9 mouse cellular contexts compared by ENCODE assay signal in the genomic region with DNA sequence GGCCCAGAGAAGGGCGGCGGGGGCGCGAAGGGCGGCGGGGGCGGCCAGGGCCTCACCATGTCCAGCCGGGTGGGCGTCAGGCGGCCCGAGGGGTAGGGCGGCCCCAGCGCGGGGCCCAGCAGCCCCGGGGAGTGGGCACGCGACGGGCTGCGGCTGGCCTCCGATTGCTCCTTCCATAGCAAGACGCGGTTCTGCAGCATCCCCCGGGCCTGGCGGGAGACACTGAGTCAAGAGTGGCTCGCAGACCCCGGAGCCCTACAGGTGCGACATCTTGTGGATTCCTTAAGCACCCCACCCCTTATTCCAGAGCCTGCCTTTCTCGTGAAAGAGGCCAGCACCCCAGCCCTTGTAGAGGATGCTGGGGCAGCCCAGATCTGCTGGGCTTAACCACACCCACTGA. TPM values are rescaled to one million over a fixed set of nuclear protein-coding genes. Genes with fewer than 3 reads are reported as not detected.
DNase-seq lines count a peak whose midpoint lies in the region; ATAC-seq and TF ChIP-seq lines count a peak whose summit lies in the region.
"Had no signal": no experiment of that assay in that cellular context is flagged by ENCODE, and none has a peak within 500 bp of the region (broad histone marks: within the 10 kb centered on the region; RNA-seq: fewer than 3 reads in every experiment).

No protein-coding gene starts in this region.

- DNase-seq in heart, postnatal 10 days = no peak
- DNase-seq in right cerebral cortex, adult 2 months (ENCODE audit: low spot score in 2 of 2) = no peak
- no peak for DNase-seq in frontal cortex, postnatal 10 days (ENCODE audit: low spot score in 2 of 2)
- no peak for DNase-seq in layer of hippocampus, adult 9-10 months (ENCODE audit: low spot score)
- DNase-seq: cerebellum, postnatal 25 days had no signal

- intact Hi-C loops in heart, postnatal 10 days (cut with DNase I) = no loop called here

- H3K27ac ChIP-seq in heart, embryonic 11.5 days (ENCODE audit: low read depth, low read length) = peak overlapping the region; percentile 54
- H3K27ac ChIP-seq in forebrain, embryonic 15.5 days (replicated peaks) = no peak overlapping the region
- H3K27ac ChIP-seq in liver, embryonic 16.5 days (ENCODE audit: low read length) = no peak overlapping the region

- TF ChIP-seq CTCF in E14TG2a.4 (conservative IDR thresholded peaks at IDR 0.05; ENCODE audit: low read length) = no peak

- H3K9me3 ChIP-seq in heart, embryonic 11.5 days (replicated peaks; ENCODE audit: control insufficient read depth, low read length) = no peaks in the 10 kb centered on the region
- no peaks in the 10 kb centered on the region for H3K9me3 ChIP-seq in E14TG2a.4 (ENCODE audit: low read length)
- H3K9me3 ChIP-seq in forebrain, embryonic 15.5 days = no peaks in the 10 kb centered on the region
- H3K9me3 ChIP-seq in liver, embryonic 16.5 days (replicated peaks; ENCODE audit: control insufficient read depth, low read length) = no peaks in the 10 kb centered on the region

- H3K4me3 ChIP-seq in heart, embryonic 11.5 days (ENCODE audit: low read depth, low read length) = peak overlapping the region; percentile 63
- peak overlapping the region; percentile 82 for H3K4me3 ChIP-seq in E14TG2a.4 (replicated peaks; ENCODE audit: low read length)
- H3K4me3 ChIP-seq in forebrain, embryonic 15.5 days = peak overlapping the region; percentile 68
- peak overlapping the region; percentile 52 for H3K4me3 ChIP-seq in liver, embryonic 16.5 days (ENCODE audit: low read depth, low read length)

- peaks cover 56% of the 10 kb centered on the region for H3K27me3 ChIP-seq in heart, embryonic 11.5 days (ENCODE audit: control insufficient read depth, insufficient read depth, low read length)
- H3K27me3 ChIP-seq in E14TG2a.4 (ENCODE audit: insufficient read depth, low read length) = peaks cover 61% of the 10 kb centered on the region
- peaks cover 27% of the 10 kb centered on the region for H3K27me3 ChIP-seq in forebrain, embryonic 15.5 days
- H3K27me3 ChIP-seq in liver, embryonic 16.5 days (ENCODE audit: control insufficient read depth, insufficient read depth, low read depth, low read length) = peaks cover 52% of the 10 kb centered on the region

- peaks cover 9% of the 10 kb centered on the region for H3K4me1 ChIP-seq in heart, embryonic 11.5 days (ENCODE audit: control insufficient read depth, insufficient read depth, low read length)
- peaks cover 18% of the 10 kb centered on the region for H3K4me1 ChIP-seq in E14TG2a.4 (replicated peaks; ENCODE audit: low read depth, low read length)
- H3K4me1 ChIP-seq in forebrain, embryonic 15.5 days = peaks cover 18% of the 10 kb centered on the region
- no peaks in the 10 kb centered on the region; the same call in 1 of the 2 replicates for H3K4me1 ChIP-seq in liver, embryonic 16.5 days (ENCODE audit: control insufficient read depth, low read depth, low read length)

- ATAC-seq in heart, embryonic 11.5 days (replicated peaks; ENCODE audit: insufficient number of reproducible peaks, low FRiP score, low TSS enrichment) = no peak
- ATAC-seq in forebrain, embryonic 15.5 days (replicated peaks) = peak; percentile 66
- no peak for ATAC-seq in liver, embryonic 16.5 days (ENCODE audit: low read depth)

- H3K9ac ChIP-seq in heart, embryonic 11.5 days (ENCODE audit: low read depth, low read length) = peak overlapping the region; percentile 69
- H3K9ac ChIP-seq in forebrain, embryonic 15.5 days (replicated peaks) = peak overlapping the region; percentile 67
- H3K9ac ChIP-seq in liver, embryonic 16.5 days (ENCODE audit: low read depth, low read length) = no peak overlapping the region

- no peaks in the 10 kb centered on the region for H3K36me3 ChIP-seq in heart, embryonic 11.5 days (ENCODE audit: control insufficient read depth, insufficient read depth, low read length)
- H3K36me3 ChIP-seq in E14TG2a.4 (ENCODE audit: insufficient read depth, low read length) = no peaks in the 10 kb centered on the region
- H3K36me3 ChIP-seq in forebrain, embryonic 15.5 days = no peaks in the 10 kb centered on the region
- H3K36me3 ChIP-seq in liver, embryonic 16.5 days (ENCODE audit: control insufficient read depth, insufficient read depth) = no peaks in the 10 kb centered on the region

- peak overlapping the region; percentile 99 for H3K4me2 ChIP-seq in heart, embryonic 11.5 days
- peak overlapping the region; percentile 100 for H3K4me2 ChIP-seq in forebrain, embryonic 15.5 days (replicated peaks)
- peak overlapping the region; percentile 68 for H3K4me2 ChIP-seq in liver, embryonic 16.5 days (ENCODE audit: low read depth, low read length)

- under 1% methylated on average over 19 of the region's 28 CpGs for WGBS in heart, embryonic 11.5 days (ENCODE audit: insufficient replicate concordance)
- 0% methylated on average over 22 of the region's 28 CpGs for WGBS in forebrain, embryonic 15.5 days
- WGBS in liver, embryonic 16.5 days (ENCODE audit: insufficient replicate concordance) = under 1% methylated on average over 28 of the region's 28 CpGs

RNA-seq across cellular contexts. Expression of gene Slc16a8, which starts 7.2 kb away (rescaled TPM):
- polyA plus RNA-seq in heart, embryonic 11.5 days (2014; fragmentation: Nextera tagmentation; extraction: Ambion mirVana) = 0.17 TPM in 1 of 2 replicates, not detected in the other
- under 1 TPM; 0.15 to 0.24 TPM for total RNA-seq in heart, postnatal 10 days (2021)
- 0.36 and 0.81 TPM in 2 replicates for polyA plus RNA-seq in forebrain, embryonic 15.5 days (2015; fragmentation: Nextera tagmentation; extraction: Ambion mirVana)
- polyA plus RNA-seq in liver, embryonic 16.5 days (2015; fragmentation: Nextera tagmentation; extraction: Ambion mirVana) = not detected in 2 replicates

RNA-seq across cellular contexts. Expression of gene Baiap2l2, which starts 23.6 kb away (rescaled TPM):
- polyA plus RNA-seq in heart, embryonic 11.5 days (2014; fragmentation: Nextera tagmentation; extraction: Ambion mirVana) = 11.1 and 14.0 TPM in 2 replicates
- total RNA-seq in heart, postnatal 10 days (2021) = under 1 TPM in 1 of 2 experiments, not detected in 1; 0.62 TPM
- polyA plus RNA-seq in forebrain, embryonic 15.5 days (2015; fragmentation: Nextera tagmentation; extraction: Ambion mirVana) = 1.9 and 3.6 TPM in 2 replicates
- polyA plus RNA-seq in liver, embryonic 16.5 days (2015; fragmentation: Nextera tagmentation; extraction: Ambion mirVana) = 1.7 and 2.6 TPM in 2 replicates

RNA-seq across cellular contexts. Expression of gene Gm49486, which starts 32.6 kb away (rescaled TPM):
- 0.59 and 0.64 TPM in 2 replicates for polyA plus RNA-seq in heart, embryonic 11.5 days (2014; fragmentation: Nextera tagmentation; extraction: Ambion mirVana)
- 1 to 10 TPM; 1.0 to 1.1 TPM for total RNA-seq in heart, postnatal 10 days (2021)
- 0.97 and 1.1 TPM in 2 replicates for polyA plus RNA-seq in forebrain, embryonic 15.5 days (2015; fragmentation: Nextera tagmentation; extraction: Ambion mirVana)
- polyA plus RNA-seq in liver, embryonic 16.5 days (2015; fragmentation: Nextera tagmentation; extraction: Ambion mirVana) = 0.04 and 0.07 TPM in 2 replicates

RNA-seq across cellular contexts. Expression of gene Pick1, which starts 32.8 kb away (rescaled TPM):
- polyA plus RNA-seq in heart, embryonic 11.5 days (2014; fragmentation: Nextera tagmentation; extraction: Ambion mirVana) = 17.6 and 19.3 TPM in 2 replicates
- 10 to 100 TPM; 25.1 to 25.8 TPM for total RNA-seq in heart, postnatal 10 days (2021)
- polyA plus RNA-seq in forebrain, embryonic 15.5 days (2015; fragmentation: Nextera tagmentation; extraction: Ambion mirVana) = 78.5 and 85.1 TPM in 2 replicates
- polyA plus RNA-seq in liver, embryonic 16.5 days (2015; fragmentation: Nextera tagmentation; extraction: Ambion mirVana) = 13.1 and 13.3 TPM in 2 replicates
